ENCODE assay signal across 28 mouse cellular contexts in the genomic region with DNA sequence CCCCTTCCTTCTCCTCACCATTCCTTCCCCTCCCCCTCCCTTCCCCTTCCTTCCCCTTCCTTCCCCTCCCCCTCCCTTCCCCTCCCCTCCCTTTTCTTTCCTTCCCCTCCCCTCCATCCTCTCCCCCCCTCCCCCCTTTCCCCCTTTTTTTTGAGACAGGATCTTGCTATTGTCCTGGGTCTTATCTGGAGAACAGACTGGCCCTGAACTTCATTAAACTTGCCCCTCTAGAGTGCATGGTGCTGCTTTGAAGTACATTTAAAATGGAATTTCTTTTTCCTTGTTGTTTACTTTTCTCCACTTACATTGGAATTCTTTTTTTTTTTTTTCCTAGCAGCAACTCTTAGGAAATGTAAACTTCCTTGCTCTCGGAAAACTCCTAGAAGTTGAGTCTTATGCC. TPM values are rescaled to one million over a fixed set of nuclear protein-coding genes. Genes with fewer than 3 reads are reported as not detected.
DNase-seq lines count a peak whose midpoint lies in the region; ATAC-seq and TF ChIP-seq lines count a peak whose summit lies in the region.
"Had no signal": no experiment of that assay in that cellular context is flagged by ENCODE, and none has a peak within 500 bp of the region (broad histone marks: within the 10 kb centered on the region; RNA-seq: fewer than 3 reads in every experiment).

No protein-coding gene starts in this region.

- no peak overlapping the region for H3K4me2 ChIP-seq in lung, embryonic 16.5 days (ENCODE audit: low read depth, low read length)
- H3K4me2 ChIP-seq in heart, embryonic 11.5 days = no peak overlapping the region
- H3K4me2 ChIP-seq in forebrain, embryonic 12.5 days = no peak overlapping the region
- H3K4me2 ChIP-seq: embryonic facial prominence, embryonic 13.5 days; embryonic facial prominence, embryonic 15.5 days; forebrain, embryonic 13.5 days; forebrain, embryonic 15.5 days had no signal

- H3K36me3 ChIP-seq in lung, embryonic 16.5 days (ENCODE audit: control insufficient read depth, insufficient read depth, low read length) = peaks cover 6% of the 10 kb centered on the region; the same call in 1 of the 2 replicates
- H3K36me3 ChIP-seq in ES-Bruce4 (ENCODE audit: control insufficient read depth, insufficient read depth, low read length, poor library complexity, severe bottlenecking) (peaks cover 7% of the 10 kb centered on the region), ES-E14 (ENCODE audit: control insufficient read depth, insufficient read depth, low read length, poor library complexity, severe bottlenecking) (no peaks in the 10 kb centered on the region)
- 0 out of 2 replicates have a peak, but pooled peaks cover 7% of the 10 kb centered on the region for H3K36me3 ChIP-seq in heart, embryonic 11.5 days (ENCODE audit: control insufficient read depth, insufficient read depth, low read length)
- H3K36me3 ChIP-seq in forebrain, embryonic 12.5 days (replicated peaks) = peaks cover 15% of the 10 kb centered on the region

- no peaks in the 10 kb centered on the region for H3K27me3 ChIP-seq in lung, embryonic 16.5 days (ENCODE audit: control insufficient read depth, insufficient read depth, low read depth, low read length)
- no peaks in the 10 kb centered on the region for H3K27me3 ChIP-seq in ES-Bruce4 (ENCODE audit: control insufficient read depth, insufficient read depth, low read length, poor library complexity, severe bottlenecking)
- H3K27me3 ChIP-seq in heart, embryonic 11.5 days (ENCODE audit: control insufficient read depth, insufficient read depth, low read length) = no peaks in the 10 kb centered on the region
- no peaks in the 10 kb centered on the region for H3K27me3 ChIP-seq in forebrain, embryonic 12.5 days
- H3K27me3 ChIP-seq: CH12.LX; embryonic facial prominence, embryonic 13.5 days; embryonic facial prominence, embryonic 15.5 days; forebrain, embryonic 13.5 days; forebrain, embryonic 15.5 days had no signal

- no peak overlapping the region for H3K4me3 ChIP-seq in lung, embryonic 16.5 days (ENCODE audit: low read length)
- no peak overlapping the region for H3K4me3 ChIP-seq in ES-Bruce4 (ENCODE audit: low read depth, low read length)
- no peak overlapping the region; a peak in 1 of 4 replicates for H3K4me3 ChIP-seq in ES-E14 (ENCODE audit: insufficient read depth in 1 of 2, low read depth in 1 of 2, low read length in 2 of 2, poor library complexity in 1 of 2, severe bottlenecking in 1 of 2)
- H3K4me3 ChIP-seq in heart, embryonic 11.5 days (ENCODE audit: low read depth, low read length) = no peak overlapping the region
- H3K4me3 ChIP-seq in forebrain, embryonic 12.5 days (replicated peaks) = no peak overlapping the region
- H3K4me3 ChIP-seq: embryonic facial prominence, embryonic 13.5 days; embryonic facial prominence, embryonic 15.5 days; erythroblast, embryonic 14.5 days; forebrain, embryonic 10.5 days; forebrain, embryonic 13.5 days; forebrain, embryonic 15.5 days had no signal

- WGBS in lung, embryonic 16.5 days = 16% methylated on average over 1 of the region's 1 CpGs
- WGBS in heart, embryonic 11.5 days (ENCODE audit: insufficient replicate concordance) = 70% methylated on average over 1 of the region's 1 CpGs
- WGBS in forebrain, embryonic 12.5 days = 97% methylated on average over 1 of the region's 1 CpGs

- TF ChIP-seq POLR2A in ES-Bruce4 (IDR thresholded peaks at IDR 0.05; ENCODE audit: insufficient read depth, low read length) = no peak

- no peak for DNase-seq in lung, postnatal 14 days
- no peak for DNase-seq in ES-E14 (ENCODE audit: low read depth, low spot score)
- DNase-seq in ZHBTc4 (ENCODE audit: low read depth, low spot score) = peak; percentile 50
- DNase-seq in kidney, adult 9 months = no peak
- DNase-seq: adrenal gland, adult 2 months; adrenal gland, postnatal 10 days; adrenal gland, postnatal 25 days; B cell, adult 2 months; cerebellum, adult 11 months; cerebellum, adult 18-20 months; cerebellum, adult 8-10 months; cerebellum, adult 9-11 months; cerebellum, postnatal 14 days; cerebellum, postnatal 36 days; embryo, embryonic 11 days; forebrain, postnatal 0 days had no signal

- TF ChIP-seq EP300 in ES-Bruce4 (IDR thresholded peaks at IDR 0.05; ENCODE audit: insufficient read depth, low read depth, low read length) = no peak

- in situ Hi-C loops in ES-E14 (cut with MboI; ENCODE audit: low sequenced_read_pairs in 2 of 2, unreplicated experiment in 2 of 2) = no loop called here

- ATAC-seq in lung, embryonic 16.5 days (ENCODE audit: low read depth) = peak; percentile 59; the same call in 1 of the 2 replicates
- ATAC-seq in heart, embryonic 11.5 days (replicated peaks; ENCODE audit: insufficient number of reproducible peaks, low FRiP score, low TSS enrichment) = no peak
- ATAC-seq in forebrain, embryonic 12.5 days (ENCODE audit: low FRiP score) = no peak
- ATAC-seq: CD4-positive, CD25-positive, alpha-beta regulatory T cell, adult 4 months; forebrain, embryonic 13.5 days; forebrain, embryonic 15.5 days; forebrain, postnatal 0 days had no signal

- H3K9me3 ChIP-seq in lung, embryonic 16.5 days (ENCODE audit: control insufficient read depth, low read length) = no peaks in the 10 kb centered on the region
- H3K9me3 ChIP-seq in ES-Bruce4 (replicated peaks; ENCODE audit: control insufficient read depth, insufficient read depth, low read length, poor library complexity, severe bottlenecking) (no peaks in the 10 kb centered on the region), ES-E14 (ENCODE audit: control insufficient read depth, insufficient read depth, low read depth, low read length) (no peaks in the 10 kb centered on the region)
- no peaks in the 10 kb centered on the region for H3K9me3 ChIP-seq in heart, embryonic 11.5 days (replicated peaks; ENCODE audit: control insufficient read depth, low read length)
- no peaks in the 10 kb centered on the region for H3K9me3 ChIP-seq in forebrain, embryonic 12.5 days
- H3K9me3 ChIP-seq: embryonic facial prominence, embryonic 13.5 days; embryonic facial prominence, embryonic 15.5 days; forebrain, embryonic 10.5 days; forebrain, embryonic 13.5 days; forebrain, embryonic 15.5 days had no signal

- H3K4me1 ChIP-seq in lung, embryonic 16.5 days (replicated peaks; ENCODE audit: control insufficient read depth, insufficient read depth, low read length) = peaks cover 7% of the 10 kb centered on the region
- H3K4me1 ChIP-seq in ES-Bruce4 (ENCODE audit: control insufficient read depth, insufficient read depth, low read length) = no peaks in the 10 kb centered on the region
- H3K4me1 ChIP-seq in ES-E14 (ENCODE audit: control insufficient read depth in 2 of 2, insufficient read depth in 2 of 2, low read length in 2 of 2, poor library complexity in 1 of 2) = no peaks in the 10 kb centered on the region; a peak in 2 of 4 replicates
- H3K4me1 ChIP-seq in heart, embryonic 11.5 days (ENCODE audit: control insufficient read depth, insufficient read depth, low read length) = peaks cover 6% of the 10 kb centered on the region; the same call in 1 of the 2 replicates
- H3K4me1 ChIP-seq in forebrain, embryonic 12.5 days = peaks cover 18% of the 10 kb centered on the region

- no peak overlapping the region for H3K27ac ChIP-seq in lung, embryonic 16.5 days (ENCODE audit: low read length)
- H3K27ac ChIP-seq in ES-Bruce4 (ENCODE audit: insufficient read depth, low read length) (peak overlapping the region; percentile 67), ES-E14 (ENCODE audit: insufficient read depth, low read depth, low read length, poor library complexity, severe bottlenecking) (peak overlapping the region; percentile 58; the same call in 1 of the 2 replicates)
- H3K27ac ChIP-seq in heart, embryonic 11.5 days (ENCODE audit: low read depth, low read length) = no peak overlapping the region
- H3K27ac ChIP-seq in forebrain, embryonic 12.5 days = no peak overlapping the region
- H3K27ac ChIP-seq: embryonic facial prominence, embryonic 13.5 days; embryonic facial prominence, embryonic 15.5 days; forebrain, embryonic 10.5 days; forebrain, embryonic 13.5 days; forebrain, embryonic 15.5 days had no signal

- no peak for TF ChIP-seq CTCF in ES-Bruce4 (IDR thresholded peaks at IDR 0.05; ENCODE audit: low read depth, low read length)

- H3K9ac ChIP-seq in lung, embryonic 16.5 days (ENCODE audit: low read length) = no peak overlapping the region
- H3K9ac ChIP-seq in ES-Bruce4 (ENCODE audit: low read depth, poor library complexity, severe bottlenecking) = no peak overlapping the region
- no peak overlapping the region for H3K9ac ChIP-seq in ES-E14 (ENCODE audit: insufficient read depth, low read depth, low read length, poor library complexity, severe bottlenecking)
- no peak overlapping the region for H3K9ac ChIP-seq in heart, embryonic 11.5 days (ENCODE audit: low read depth, low read length)
- no peak overlapping the region for H3K9ac ChIP-seq in forebrain, embryonic 12.5 days
- H3K9ac ChIP-seq: embryonic facial prominence, embryonic 13.5 days; embryonic facial prominence, embryonic 15.5 days; forebrain, embryonic 13.5 days; forebrain, embryonic 15.5 days; forebrain, postnatal 0 days had no signal

TF ChIP-seq in ES-E14, 5 proteins besides CTCF, POLR2A, EP300 and RAD21:
- no peak for TF ChIP-seq HCFC1 (IDR thresholded peaks at IDR 0.05; ENCODE audit: borderline replicate concordance, insufficient read depth, low read length)

RNA-seq across cellular contexts. Expression of gene Slc4a7, which starts 6.9 kb away (rescaled TPM):
- polyA plus RNA-seq in lung, embryonic 16.5 days (2015; fragmentation: Nextera tagmentation; extraction: Ambion mirVana) = 12.3 and 12.5 TPM in 2 replicates
- 81.0 and 81.1 TPM in 2 replicates for polyA plus RNA-seq in ES-Bruce4 (2011; ENCODE audit: insufficient read depth, insufficient read length, low read depth, missing spikeins)
- total RNA-seq in ES-E14 (2012; rRNA removed) = 55.5 and 60.4 TPM in 2 replicates
- 14.0 and 14.1 TPM in 2 replicates for polyA plus RNA-seq in heart, embryonic 11.5 days (2014; fragmentation: Nextera tagmentation; extraction: Ambion mirVana)
- 46.9 and 51.8 TPM in 2 replicates for polyA plus RNA-seq in forebrain, embryonic 12.5 days (2016; fragmentation: Nextera tagmentation; extraction: Ambion mirVana)

Comparison
In these comparisons a context has a peak if more than half of its experiments do, and no peak if none do; other contexts are left out.
1. H3K27ac ChIP-seq: peak in ES-Bruce4 (single experiment) and ES-E14 (single experiment); none in lung, embryonic 16.5 days (single experiment), heart, embryonic 11.5 days (single experiment) and forebrain, embryonic 12.5 days (single experiment).